Mouse (Mus musculus): ENCODE measurements around the gene Rnf157.
A peak's percentile ranks its signal among the peaks of the same experiment; 100 is the strongest.

The Rnf157 gene

DNA sequence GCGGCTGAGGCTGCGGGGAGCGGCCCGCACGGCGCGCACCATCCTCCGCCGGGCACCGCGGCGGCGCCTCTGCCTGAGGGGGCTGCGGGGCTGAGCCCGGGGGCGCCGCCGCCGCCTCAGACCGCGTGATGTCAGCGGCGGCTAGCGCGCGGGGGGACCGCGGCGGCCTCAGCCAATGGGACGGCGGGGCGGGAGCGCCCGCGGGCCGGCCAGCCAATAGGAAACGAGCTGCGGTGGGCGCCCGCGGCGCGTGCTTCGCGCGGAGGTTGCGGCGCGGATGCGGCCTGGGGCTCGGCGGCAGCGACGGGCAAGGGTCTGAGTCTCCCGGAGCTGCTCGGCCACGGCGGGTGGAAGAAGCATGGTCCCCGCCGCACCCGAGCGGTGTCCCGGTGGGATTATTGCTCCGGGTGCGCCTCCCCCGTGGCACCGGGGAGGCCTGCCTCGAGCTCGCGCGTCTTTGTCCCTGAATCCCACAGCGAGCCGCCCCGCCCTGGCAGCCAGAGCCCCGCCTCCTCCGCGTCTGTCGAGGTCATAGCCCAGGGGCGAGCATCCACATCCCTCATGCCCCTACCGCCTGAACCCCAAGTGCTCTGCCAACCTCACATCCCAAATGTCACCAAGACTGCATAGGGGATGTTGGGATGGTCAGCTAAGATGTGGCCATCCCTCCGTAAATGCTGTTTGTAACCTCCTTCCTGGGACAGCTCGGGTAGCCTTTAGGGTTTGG lies at the start of gene Rnf157:
TSS of gene Rnf157 (minus strand) at position 129 of the 727 bp plus-strand sequence.
- DNase-seq (ENCODE audit: low spot score in 2 of 2): peak; percentile 68 to 71

DNA sequence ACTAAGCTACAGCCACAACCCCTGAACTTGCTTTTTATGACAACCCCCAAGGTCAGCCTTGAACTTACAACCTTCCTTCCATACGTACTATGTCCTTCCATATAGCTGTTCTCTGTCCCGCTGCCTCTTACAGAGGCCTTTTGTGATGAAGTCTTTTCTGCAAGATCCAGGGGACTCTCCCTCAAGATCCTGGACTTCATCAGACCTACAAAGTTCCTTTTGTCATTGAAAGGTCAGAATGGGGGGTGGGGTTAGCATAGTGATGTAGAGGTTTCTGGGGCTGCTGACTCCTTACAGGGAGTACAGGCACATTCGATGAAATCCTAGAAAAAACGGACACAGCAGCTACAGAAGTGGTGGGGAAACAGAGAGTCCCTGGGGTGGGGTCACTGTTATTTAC lies 47.0 kb upstream of the Rnf157 start:
- no peak for DNase-seq (ENCODE audit: low spot score in 2 of 2)

DNA sequence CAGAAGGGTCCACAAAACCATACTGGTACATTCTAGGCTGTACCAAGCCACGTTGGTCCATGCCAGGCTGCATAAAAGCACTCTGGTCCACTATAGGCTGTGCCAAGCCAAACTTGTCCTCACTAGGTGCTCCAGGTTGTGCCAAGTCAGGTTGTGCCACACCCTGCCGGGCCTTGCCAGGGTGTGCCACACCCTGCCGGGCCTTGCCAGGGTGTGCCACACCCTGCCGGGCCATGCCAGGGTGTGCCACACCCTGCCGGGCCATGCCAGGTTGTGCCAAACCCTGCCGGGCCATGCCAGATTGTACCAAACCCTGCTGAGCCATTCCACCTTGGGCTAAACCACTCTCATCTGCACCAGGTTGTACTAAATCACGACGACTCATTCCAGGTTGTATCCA lies 43.4 kb upstream of the Rnf157 start:
- DNase-seq (ENCODE audit: low spot score in 2 of 2): no peak

DNA sequence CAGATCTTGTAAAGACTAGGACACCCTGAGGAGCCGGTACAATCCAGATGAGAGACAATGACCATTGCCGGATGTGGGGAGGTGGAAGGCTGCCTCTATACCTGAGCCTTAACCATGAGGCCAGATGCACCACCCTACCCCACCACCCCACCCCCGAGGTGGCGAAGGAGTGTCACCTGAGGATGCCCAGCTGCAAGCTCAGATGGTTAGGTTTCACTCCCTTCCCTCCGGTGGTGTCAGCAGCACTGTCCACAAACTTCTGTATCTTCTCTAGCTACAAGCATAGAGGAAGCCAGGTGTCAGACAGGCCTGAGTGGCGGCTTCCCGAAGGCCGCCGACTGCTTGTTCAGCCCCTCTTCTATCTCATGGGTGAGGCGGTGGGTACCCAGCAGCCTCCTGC lies 41.1 kb upstream of the Rnf157 start:
- no peak for DNase-seq (ENCODE audit: low spot score in 2 of 2)

DNA sequence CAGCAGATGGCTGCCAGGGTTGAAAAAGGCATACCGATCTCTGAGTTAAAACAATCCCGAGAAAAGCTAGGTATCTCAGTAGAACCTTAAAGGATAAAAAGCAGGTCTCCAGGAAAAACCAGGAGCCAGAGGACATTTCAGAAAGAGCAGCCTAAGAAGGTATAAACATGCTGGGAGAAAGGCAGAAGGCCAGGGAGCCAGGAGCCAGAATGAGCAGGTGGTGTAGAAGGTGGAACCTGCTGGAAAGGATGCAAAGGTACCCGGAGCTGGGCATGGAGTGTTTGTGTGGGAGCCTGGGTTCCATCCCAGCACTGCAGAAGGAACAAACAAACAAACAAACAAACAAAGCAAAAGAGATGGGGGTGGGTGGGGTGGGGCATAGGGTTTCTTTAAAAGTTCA lies 36.5 kb upstream of the Rnf157 start:
- DNase-seq (ENCODE audit: low spot score in 2 of 2): no peak

DNA sequence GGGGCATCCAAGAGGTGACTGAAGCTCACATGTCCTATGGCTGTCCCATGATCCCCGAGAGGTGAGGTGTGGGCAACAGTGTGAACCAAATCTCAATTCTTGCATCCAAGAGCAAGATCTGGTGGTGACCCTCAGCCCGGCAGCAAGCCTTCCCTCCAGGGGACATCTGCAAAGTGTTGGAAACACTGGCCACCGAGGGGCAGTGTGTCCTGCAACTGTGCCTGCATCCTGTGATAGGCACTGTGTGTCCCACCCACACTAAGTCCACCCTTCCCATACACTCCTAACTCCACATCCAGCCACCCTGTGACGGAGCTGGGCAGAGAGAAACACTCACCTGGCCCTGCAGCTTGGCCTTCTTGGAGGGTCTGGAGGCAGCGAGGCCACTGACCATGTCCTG lies 35.0 kb upstream of the Rnf157 start:
- no peak for DNase-seq (ENCODE audit: low spot score in 2 of 2)

DNA sequence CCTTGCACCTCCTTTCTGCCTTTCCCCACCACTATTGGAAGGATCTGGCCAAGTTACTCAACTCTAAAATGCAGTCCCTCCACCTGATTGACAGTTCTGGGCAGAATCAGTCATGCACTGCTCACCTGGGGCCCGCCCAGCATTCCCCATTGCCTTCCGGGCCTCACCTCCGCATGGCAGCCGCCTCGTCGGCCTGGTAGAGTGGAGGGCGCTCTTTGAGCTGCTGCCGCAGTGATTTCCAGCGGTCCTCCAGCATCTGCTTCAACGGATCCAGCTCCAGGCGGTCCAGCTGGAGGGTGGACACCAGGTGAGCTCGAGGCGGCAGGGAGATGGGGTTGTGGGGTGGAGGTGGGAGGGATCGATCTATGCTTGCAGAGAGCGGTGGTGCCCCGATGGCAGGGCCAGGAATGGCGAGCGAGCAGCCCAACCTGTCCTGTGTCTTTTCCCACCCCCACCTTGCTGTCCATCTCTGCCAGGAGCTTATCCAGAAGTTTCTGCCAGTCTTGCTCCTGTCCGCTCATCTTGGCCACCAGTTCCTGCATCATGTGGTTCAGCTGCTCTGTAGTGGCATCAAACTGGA lies 33.6 kb upstream of the Rnf157 start:
- DNase-seq (ENCODE audit: low spot score in 2 of 2): no peak

DNA sequence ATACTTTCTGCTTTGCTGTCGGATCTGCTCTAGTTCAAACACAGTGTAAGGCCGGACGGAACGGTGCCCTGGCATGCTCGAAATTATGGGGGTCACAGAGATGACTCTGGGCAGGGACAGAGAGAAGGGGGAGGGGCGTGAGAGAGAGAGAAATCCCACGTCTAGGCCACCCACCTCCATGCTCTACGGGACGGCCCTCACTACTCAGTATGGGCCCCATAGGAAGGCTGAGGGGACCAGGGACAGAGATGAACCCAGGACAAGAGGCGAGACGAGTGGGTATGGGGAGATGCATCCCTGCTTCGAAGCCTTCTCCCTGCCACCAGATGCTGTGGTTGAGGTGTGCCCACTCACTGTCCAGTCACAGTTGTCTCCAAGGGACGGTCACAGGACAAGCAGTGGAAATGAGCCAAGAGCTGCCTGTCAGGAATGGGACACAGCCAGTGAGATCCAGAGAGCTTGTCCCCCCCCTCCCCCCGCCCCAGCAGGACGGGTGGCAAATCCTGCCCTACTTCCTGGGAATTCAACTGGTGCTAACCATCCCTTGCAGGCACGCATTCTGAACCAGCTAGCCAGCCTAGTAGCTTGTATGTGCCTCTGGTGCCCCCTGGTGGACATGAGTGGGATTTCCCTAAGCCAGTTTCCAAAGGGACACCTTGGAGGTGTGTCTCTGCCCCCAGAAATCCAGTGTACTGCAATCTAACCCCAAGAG lies 32.9 kb upstream of the Rnf157 start:
- peak; percentile 86 to 95 for DNase-seq (ENCODE audit: low spot score in 2 of 2)

DNA sequence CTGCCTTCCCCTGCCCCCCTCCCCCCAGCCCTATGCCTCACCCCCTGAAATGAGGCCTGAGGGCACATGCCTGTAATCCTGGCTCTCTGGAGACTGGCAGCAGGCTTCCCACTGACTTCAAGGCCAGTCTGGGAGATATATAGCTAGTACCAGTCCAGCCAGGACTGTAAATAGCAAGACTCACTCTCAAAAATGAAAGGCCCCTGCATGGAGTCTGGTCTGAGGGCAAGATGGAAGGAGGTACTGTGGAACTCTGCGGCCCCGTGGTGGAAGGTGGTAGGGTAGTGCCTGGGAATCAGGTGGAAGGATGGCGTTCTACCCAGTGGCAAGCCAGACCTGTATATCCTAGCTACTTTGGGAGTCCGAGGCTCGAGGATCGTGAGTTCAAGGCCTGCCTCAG lies 31.1 kb upstream of the Rnf157 start:
- DNase-seq (ENCODE audit: low spot score in 2 of 2): no peak

DNA sequence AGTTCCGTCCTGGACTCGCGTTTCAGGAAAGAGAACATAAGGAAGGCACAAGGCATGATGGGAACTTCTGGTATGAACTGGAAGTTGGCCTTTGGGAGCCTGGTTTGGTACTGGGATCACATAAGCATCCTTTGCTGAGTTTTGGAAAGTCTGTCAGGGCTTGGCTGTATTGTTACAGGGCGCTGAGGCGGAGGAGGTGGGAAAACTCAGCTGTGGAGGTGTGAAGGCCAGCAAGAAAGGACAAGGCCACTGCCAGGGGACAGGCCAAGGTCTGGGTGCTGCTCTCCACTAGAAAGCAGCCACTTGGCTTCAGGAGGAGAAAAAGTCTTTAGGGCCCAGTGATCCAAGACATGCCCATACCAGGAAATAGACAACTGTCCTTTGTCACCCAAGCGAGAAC lies 30.5 kb upstream of the Rnf157 start:
- DNase-seq (ENCODE audit: low spot score in 2 of 2): no peak

DNA sequence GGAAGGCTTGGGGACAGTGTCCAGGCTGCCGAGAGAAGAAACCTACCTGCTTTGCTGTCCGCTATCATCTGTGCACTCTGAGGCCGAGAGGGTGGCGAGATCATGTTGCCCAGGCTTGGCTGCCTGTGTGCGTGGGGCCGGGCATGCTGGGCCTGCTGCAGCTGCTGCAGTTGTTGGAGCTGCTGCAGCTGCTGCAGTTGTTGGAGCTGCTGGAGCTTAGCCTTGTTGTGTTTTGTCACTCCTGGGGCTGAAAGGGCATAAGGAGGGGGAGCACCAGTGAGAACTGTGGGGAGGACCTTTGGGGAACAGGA lies 30.0 kb upstream of the Rnf157 start:
- no peak for DNase-seq (ENCODE audit: low spot score in 2 of 2)

DNA sequence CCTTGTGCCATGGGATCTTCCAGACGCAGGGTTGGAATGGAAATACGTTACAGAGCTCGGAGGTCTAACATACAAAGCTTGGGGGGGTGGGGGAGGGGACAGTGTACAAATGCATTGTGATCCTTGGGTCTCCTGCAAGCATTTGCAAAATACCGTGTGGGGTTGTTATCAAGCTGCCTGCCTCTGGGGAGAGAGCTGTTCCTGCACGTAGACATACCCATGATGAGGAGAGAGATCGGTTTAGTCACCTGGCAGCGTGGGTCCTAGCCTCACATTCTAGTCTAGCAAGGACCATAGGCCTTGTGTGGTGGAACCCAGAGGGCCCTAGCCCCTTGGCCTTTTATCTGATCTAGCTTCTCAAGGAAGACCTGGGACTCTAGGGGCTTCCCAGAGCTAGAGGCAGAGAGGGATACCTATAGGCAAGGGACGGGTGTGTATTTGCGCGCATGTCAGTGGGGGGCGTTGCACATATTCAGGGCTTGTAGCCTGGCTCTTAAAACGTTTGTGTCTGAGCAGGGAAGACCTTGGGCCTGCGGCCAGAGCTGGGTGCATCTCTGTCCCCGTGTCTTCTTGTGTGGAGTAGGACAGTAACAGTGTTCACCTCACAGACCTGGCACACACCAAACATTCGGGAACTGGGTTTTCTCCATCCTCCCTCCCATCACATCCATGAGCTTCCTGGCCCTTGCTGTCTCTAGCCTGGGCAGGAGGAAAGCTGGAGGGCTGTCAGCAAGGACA lies 29.5 kb upstream of the Rnf157 start:
- no peak for DNase-seq (ENCODE audit: low spot score in 2 of 2)

DNA sequence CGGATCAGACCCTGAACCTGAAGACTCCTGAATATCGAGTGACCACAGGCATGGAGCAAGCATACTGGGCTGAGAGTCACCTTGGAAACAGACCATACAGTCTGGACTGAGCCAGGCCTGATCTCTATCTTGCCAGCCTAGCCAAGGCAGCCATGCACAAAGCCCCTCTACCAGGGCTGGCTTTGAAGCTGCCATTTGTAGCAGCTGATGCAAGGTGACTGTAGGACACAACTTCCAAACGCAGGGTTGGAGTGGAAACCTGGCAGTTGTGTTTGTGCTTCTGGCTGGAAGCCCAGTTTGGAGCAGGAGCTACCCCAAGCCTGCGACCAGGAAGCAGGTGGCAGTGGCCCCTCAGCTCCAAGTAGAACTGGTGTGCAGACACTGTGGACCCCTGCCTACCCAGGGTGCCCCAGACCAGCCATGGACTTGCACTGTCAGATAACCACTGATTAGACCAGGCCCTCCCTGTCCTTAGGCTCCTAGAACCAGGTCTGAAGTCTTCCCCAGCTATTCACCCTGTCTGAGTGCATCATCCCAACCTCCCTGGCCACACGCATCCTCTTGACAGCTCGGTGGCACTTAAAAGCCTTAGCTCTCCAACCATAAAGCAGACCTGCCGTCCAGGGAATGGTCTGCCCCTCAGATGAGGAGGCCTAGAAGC lies 27.7 kb upstream of the Rnf157 start:
- no peak for DNase-seq (ENCODE audit: low spot score in 2 of 2)

DNA sequence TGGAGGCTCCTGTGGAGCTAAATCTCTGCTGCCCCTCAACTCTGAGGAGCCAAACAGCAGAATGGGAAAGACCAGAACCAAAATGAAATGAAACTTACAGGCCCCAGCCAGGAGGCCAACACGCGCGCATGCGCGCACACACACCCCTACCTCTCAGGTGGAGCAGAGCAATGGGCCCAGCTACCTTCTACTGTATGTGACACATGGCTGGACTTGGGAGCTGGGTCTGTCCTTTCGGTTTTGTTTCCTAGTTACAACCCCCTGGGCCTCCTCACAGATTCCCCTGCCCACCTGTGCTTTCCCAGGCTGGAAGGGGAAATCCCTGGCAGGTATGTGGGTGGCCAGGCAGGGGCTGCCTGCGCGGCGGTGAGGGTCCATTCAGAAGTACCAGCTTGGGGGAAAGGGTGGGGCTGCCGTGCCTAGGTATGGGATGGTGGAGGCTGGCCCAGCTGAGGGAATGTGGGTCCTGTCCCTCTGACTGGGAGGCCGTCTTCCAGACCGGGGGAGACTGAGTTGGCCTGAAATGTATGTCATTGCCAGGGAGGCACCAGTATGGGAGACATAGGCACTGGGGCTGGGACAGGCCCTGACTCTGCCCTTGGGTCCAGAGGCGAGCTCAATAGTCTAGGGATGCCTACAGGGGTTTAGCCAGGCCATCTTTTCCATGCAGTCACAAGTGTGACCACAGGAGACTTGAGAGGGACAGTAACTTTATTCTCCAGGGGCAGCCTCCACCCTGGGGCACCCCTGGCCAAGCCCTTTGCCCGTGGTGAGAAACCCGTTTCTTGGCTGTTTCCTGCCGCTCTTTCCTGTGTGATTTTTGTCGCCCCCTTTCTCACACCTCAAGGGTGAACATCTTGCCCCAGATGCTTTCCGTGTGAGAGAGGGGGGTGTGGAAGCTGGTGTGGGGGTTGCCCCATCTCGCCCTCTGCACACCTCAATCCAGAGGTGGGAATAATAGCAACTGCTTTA lies 26.7 kb upstream of the Rnf157 start:
- no peak for DNase-seq (ENCODE audit: low spot score in 2 of 2)

DNA sequence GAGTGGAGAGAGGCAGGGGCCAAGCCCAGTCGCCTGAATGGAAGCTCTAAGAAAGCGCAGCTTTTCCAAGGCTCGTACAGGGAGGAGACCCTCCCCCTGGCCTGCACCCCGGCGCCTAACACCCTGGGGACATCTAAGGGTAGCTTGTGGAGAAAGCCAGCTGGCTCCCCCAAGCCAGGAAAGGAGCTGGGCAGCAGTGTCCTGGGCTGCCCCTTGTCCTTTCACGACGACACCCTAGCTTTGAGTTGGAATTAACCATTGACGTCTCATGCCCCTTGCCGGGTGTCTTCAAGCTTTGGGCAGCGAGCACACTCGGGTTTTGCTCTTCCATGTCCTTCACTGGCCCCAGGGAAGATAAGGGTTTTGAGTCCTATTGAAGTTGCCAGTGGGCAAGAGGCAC lies 24.7 kb upstream of the Rnf157 start:
- DNase-seq (ENCODE audit: low spot score in 2 of 2): no peak

DNA sequence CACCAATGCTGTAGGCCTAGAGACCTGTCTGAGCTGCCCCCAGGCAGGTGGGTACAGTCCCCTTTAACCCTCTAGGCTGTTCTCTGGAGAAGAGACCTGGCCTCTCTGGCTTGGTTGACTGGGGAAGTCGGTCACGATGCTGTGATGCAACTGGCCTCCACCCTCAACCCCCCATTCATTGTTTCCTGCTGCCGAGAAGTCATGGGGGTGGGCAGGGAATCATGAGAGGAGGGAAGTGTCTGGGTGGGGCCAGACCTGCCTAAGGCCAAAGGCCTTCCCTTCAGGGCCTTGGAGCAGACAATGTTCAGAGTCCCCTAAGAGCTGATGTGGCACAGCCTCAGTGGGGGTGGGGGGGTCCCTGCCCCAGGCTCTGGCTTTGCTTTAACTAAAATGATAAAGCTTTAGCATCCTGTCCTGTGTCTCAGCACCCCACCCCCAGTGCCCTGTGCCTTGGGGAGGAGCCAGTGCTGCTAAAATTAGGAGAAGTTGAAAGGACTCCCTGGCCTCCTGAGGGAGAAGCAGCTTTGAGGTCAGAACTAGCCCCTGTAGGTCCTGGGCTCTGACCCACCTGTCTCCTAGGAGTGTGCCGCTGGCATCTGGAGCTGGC lies 24.0 kb upstream of the Rnf157 start:
- no peak for DNase-seq (ENCODE audit: low spot score in 2 of 2)

DNA sequence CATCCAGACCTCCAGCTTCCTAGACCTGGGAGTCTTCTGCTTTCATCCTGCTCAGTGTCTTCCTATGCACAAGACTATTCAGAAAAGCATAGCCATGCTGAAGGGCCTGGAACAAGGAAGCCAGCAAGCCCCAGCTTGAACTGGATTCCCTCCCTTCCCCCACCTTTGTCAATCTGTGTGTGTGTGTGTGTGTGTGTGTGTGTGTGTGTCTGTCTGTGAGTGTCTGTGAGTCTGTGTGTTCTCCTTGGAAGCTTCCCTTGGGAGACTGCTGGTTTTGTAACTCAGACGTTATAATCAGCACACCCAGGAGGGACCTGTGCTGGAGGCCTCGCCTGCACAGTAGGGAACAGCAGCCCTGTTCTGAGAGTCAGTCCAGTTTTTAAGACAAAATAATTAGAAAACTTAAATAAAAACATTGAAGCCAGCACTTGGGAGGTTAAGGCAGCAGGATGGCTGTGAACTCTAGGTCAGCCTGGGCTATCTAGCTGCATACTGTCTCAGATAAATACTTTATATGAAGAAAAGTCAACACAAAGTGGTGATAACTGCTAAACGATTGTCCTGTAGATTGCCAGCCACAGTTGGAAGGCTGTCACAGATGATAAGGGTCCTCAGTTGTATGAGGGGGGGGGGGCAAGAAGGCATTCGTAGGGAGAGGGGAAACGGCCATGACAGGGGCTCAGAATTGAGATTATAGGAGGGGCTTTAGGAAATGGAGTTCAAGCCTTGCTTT lies 23.3 kb upstream of the Rnf157 start:
- DNase-seq (ENCODE audit: low spot score in 2 of 2): no peak

DNA sequence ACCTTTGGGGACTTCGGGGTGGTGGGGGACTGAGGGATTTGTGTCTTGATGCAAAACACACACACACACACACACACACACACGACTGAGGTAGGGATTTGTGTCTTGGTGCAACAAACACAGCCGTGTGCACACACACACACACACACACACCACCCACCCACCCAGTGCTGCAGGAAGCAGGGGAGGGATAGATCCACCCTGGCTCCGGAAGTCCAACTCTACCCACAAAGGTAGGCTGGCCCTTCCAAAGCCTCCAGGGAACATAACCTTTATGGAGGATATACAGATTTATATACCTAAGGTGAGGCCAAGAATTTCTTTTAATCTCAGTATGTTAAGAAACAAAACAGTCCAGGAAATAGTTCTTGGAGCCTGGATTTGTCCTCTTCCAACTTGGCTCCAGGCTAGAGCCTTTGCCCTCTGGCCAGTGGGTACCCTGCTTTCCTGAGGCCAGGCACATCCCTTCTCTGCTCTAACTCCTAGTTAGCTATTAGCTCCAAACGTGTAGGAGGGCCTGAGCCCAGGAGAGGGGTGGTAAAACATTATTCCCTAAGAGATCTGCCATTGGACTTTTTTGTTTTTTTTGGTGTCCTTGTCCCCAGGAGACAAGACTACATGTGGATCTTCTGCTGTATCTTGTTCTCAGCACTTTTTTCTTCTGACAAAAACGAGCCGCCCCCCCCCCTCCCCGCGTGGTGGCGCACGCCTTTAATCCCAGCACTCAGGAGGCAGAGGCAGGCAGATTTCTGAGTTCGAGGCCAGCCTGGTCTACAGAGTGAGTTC lies 22.3 kb upstream of the Rnf157 start:
- DNase-seq (ENCODE audit: low spot score in 2 of 2): no peak
